Mouse (Mus musculus) induced T-regulatory cell, adult 2 months (primary cell): ENCODE results near the gene Gm20388.

Experiments
- DNase-seq: peaks from one replicate; pipeline ENCODE4 v3.0.0-alpha.2; 2012; ENCODE audit warnings: low read depth

Gm20388 gene

DNA sequence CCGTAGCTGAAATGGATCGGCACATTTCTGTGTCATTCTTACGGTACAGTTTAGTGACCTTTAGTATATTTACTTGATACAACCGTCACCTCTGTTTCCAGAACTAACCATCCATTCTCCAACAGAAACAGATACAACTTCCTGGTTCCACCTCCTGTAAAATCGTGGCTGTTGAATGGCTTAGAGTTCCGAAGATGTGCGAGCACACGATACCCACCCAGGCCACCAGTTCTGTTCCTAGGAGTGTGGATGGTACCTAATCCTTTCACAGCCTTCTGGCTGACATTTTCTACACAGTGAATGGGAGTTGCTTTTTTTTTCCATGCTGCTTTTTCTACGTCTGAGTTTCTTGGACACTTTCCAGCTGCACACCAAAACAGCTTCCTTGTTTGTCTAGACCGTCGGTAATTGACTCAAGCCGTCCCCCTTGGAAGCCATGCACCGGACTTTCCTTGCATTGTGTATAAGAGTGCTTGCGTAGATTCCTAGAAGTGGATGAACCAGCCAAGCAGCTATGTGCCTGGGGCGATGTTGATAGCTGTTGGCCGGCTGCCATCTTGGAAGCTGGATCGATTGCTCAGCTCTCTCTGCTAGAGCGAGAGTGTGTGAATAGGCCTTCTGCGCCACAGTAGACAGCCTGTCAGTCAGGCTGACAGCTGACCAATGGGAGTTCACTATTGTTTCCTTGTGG lies 2533.6 kb downstream of the Gm20388 start:
- DNase-seq: peak; percentile 85

DNA sequence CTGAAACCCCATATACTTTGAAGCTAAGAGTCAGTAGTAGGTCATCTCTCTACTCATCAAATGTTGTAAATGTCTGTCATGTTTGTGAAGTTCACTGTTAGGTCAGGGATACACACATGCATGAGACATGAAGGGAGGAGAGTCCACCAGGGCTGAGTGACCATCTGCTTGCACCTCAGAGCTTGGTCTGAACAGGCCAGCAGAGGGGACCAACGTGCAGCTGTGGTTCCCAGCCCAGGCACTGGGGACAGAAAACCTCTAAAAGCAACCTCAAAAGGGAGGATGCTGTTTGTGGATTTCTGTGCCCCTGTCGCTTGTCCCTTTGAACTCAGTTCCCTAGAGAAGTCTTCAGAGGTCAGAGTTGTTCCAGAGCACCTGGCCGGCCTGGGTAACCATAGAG lies 2534.6 kb downstream of the Gm20388 start:
- peak; percentile 20 for DNase-seq

DNA sequence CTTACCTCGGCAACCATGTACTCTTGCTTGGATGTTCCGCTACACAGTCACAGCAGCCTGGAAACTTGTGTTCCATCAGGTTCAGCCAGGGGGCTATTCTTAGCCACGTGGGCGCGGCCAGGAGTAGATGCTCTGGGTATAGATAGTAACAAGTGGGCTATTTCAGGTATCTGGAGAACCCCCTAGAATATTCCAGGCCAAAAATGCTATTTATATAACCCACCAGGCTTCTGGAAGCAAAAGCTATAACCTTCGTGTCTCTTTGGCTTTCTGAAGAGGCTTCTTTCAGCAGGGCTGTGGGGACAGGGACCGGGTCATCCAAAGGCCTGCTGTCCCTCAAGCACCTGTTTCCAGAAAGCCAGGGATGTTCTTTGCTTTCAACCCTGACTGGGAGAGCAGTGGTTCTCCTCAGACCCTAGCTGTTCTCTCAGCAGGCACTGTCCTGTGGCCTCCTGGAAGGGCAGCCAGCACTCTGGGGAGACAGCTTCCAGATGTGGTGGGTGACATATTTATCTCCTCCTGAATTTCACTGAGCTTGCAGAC lies 2540.6 kb downstream of the Gm20388 start:
- DNase-seq: no peak

DNA sequence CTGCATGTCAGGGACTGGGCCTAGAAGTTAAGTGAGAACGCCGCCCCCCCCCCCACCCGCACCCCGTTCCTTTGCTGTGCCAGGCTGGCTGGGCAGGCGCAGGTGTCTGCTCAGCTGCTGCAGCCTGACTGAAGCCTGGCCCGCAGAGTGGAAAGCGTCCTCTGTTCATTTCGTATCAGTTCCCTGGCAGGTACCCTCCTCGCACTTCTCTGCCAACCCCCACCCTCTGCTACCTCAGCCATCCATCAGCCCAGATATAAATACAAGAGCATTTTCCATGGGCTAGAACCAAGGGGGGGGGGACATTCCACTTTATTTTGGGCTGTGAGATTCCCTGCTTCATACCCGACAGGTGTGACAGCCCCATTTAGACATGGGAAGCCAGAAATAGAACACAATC lies 2541.5 kb downstream of the Gm20388 start:
- no peak for DNase-seq

DNA sequence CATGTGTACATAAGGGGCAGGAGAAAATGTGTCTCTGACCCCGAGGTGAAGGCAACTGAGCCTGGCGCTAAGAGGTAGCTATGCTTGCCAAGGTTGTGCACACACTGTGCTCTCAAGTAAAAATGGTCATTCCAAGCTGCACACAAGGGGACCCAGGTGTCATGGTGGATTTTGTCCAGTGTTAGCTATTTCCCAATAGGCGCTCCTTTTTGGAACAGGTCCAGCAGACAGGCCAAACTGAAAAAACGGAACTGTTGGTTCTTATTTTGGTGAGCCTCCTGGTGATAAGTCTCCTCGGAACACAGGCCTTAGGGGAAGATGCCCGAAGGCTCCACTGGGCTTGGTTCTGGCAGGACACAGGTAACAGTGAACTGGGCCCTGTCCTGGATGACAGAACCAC lies 2543.8 kb downstream of the Gm20388 start:
- no peak for DNase-seq

DNA sequence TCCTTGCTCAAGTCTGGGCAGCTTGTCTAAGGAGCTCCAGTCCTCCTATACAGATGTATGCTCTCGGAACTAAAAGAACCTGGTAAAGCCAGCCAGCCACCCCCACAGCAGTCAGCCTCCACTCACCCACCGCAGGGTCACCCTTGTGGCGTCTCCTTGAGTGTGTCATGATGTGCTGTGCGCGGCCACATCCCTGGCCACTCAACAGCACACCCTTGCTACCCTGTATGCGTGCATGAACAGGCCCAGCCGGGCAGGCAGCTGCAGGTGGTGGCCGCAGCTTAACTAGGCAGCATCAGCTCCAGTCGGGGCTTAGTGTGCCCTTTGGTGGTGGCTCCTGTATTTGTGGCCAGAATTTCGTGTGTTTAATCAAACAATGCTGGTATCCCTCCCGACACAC lies 2546.5 kb downstream of the Gm20388 start:
- no peak for DNase-seq

DNA sequence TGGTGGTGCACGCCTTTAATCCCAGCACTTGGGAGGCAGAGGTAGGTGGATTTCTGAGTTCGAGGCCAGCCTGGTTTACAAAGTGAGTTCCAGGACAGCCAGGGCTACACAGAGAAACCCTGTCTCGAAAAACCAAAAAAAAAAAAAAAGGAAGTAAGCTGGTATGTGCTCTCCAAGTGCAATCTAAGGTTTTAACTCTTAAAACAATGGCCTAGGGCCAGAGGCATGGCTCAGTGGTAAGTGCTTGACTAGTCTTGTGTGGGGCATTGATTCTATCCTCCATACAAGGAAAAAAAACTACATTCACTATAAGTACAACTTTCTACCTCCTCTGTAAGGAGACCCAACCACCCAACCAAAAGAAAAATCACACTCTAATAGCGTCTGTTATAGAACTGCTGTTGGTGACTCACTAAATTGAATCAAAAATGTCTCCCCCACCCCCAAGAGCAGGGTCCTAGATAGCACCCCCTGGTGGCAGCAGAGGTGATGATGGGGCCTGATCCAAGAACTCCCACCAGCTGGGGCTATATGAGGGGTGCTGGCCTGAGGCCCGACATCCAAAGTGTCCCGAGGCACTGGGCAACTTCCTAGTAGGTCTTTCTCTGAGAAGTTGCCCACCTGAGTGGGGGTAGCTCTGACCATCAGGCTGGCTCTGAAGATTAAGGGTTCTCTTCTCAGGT lies 2548.7 kb downstream of the Gm20388 start:
- DNase-seq: peak; percentile 73

DNA sequence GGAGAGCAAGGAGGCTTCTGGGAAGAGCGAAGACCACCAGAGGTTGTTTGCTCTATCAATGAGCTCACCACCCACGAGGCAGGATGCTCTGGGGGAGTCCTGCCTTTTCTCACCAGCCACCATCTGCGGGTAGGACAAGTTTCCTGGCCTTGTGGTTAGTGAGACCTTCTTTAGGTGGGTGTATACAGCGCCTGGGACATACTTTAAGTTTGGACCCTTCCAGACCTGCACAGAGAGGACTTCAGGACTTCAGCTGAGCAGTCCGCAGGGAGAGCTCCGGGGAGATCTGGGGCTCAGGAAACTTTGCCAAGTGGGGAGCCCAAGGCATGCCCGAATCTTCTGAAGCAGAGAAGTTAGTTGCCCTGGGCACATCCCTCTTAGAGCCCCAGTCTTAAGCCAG lies 2549.3 kb downstream of the Gm20388 start:
- DNase-seq: peak; percentile 69

DNA sequence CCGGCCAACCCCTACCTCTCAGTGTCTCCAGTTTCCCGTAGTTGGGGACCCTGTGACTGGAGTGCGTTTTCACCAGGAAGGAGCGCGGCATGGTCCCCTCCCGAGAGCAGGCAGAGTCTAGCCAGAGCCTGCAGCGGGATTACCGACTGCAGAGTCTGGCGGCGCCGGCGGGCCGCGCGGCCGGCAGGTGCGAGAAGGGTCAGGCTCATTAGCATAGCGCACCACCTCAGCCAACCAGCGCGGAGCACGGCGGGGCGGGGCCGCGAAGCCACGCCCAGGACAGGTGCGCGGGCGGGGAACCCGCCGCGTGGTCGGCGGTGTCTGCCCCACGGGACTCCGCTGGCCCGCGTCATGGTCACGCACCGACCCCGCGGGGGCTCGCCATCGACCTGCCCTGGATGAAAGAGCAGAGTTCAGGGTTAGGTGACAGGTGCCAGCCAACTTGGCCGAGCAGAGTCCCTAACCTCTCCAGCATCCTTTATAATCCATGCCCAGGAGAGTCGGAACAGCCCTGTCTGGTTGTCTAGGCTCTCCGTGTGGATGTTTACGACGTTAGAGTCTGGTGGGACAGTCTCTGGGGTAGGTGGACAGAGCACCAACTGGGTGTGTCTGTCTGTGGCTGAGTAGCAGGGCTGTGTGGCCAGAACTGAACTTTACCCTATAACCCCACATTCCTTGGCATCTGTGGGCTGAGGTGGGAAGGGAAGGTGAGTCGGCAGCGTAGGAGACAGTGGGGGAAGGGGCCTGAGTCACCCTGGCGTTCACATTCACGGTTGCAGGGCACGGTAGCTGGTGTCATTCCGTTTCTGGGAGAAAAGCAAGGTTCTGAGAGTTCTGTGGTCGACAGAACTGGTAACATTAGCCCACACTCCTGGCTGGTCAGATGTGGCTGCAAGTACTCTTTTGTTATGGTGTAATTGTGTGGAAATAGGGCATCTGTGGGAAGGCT lies 2550.2 kb downstream of the Gm20388 start, which contains the start of gene Snai3:
TSS of gene Snai3 (minus strand) at position 210 of the 949 bp plus-strand sequence.
- DNase-seq: peak; percentile 83

DNA sequence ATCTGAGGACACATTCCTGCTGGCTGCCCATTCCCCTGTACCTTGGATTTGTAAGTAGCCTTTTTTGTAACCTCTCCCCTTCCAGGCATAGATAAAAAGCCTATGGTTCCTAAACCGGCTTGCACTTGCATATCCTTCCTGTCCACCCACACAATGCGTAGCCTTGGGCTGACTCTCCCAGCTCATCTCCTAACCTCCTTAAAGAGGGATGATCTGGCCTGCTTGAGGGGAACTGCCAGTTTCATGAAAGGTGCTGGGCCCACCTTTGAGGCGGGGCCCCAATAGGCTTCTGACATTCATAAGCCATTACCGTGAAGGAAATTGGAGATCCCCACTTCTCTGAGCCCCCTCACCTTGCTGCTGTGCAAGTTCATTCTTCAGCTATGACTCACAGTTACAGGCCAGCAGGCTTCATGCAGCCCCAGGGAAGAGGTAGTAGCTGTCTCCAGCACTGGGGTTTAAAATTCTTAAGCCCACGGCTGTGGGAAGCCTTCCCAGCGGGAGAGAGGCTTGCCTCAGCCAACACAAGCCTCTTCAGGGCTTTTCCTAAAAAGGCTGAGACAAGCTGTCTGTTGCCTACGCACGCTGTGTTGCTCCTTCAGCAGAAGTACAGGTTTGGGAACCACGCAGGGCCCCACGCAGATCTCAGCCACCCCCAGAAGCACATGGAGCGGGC lies 2551.0 kb downstream of the Gm20388 start:
- DNase-seq: peak; percentile 65

DNA sequence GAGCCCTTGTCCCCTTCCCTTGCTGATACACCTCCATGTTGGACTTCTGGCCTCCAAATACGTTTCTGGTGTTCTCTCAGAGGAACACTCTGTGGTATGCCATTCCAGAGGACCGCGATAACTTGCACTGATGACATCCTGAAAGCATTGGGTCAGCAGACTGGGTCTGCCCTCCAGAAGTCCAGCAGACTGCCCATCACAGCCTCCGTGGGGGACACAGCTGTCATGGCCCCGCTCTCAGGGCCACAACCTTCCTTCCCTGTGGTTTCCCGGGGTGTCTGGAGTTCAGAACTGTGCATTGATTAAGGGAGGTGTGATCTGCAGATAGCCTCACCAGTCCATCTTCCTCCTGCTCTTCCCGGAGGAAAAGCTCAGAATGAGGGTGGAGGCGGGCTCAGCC lies 2551.9 kb downstream of the Gm20388 start:
- no peak for DNase-seq

DNA sequence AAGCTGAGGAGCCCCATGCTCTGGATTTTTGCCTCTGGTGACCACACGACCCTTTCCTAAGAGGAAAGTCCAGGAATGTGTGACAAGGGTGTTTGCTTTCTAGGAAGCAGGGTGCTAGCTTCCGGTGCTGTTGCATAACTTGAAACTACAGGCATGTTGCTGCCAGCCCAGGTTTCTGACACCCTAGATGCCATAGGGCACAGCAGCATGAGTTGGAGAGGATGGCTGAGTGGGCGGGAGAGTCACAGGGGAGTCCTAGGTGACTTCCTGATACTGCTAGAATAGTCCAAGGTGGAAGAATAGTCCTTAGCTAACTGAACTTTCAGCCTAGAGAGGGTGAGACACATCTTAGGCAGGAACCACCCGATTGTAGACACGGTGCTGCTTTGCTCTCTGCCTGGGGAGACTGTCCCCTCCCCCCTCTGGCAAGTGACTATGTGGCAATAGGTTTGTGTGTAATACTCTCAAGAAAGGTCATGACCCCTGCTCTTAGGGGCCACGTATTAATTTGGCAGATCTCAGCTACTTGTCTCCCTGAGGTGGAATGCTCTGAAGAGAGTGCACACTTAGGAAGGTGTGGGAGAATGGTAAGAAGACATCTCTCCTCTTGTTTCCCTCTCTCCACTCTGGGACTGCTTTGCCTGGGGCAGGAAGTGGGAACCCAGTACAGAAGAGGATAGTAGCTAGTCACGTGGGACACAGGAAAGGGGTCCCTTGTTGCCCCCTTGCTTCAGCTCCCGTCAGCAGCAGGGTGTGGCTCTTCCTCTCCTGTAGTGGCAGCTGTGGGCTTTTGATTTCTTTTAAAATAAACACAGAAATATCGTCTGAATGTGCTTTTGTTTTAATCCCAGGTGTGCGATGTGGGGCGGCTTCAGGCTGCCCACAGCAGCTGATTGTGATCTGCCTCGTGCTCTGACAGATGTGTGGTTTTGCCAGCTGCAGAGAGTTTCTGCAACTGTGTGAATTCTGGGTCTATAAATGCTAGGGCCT lies 2553.3 kb downstream of the Gm20388 start:
- peak; percentile 75 for DNase-seq

DNA sequence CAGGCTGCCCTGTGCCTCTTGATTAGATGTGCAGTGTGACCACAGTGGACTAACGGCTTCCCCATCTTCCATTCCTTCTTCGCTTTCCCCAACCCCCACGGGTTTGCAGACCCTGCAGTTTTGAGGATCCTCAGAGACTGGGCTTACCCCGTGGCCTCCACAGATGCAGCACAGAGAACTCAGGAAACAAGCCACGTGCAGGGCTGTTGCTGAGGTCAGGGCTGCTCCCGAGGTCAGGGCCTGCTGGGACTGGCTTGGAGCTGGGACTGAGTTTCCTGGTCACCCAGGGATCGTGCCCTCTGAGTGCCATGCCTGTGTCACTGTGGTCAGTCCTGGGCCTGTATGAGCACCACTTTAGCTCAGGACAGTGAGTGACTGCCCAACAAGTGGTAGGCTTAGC lies 2554.3 kb downstream of the Gm20388 start:
- no peak for DNase-seq

DNA sequence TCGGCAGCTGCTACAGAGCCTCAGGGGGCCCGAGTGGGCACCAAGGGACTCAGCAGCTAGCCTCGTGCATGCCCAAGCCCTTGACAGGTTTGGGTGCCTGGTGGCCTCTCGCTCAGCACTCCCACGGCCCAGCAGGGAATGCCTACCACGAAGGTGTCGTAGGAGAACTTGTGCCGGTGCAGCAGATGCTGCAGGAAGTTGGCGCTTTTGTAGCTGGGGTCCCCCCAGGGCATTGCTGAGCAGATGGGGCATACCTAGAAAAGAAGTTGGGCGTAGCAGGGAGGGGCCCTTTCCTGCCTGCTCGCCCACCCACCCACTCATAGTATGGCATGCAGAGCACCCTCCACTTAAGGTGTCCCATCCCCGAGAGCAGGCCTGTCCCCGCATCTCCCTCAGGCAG lies 2557.2 kb downstream of the Gm20388 start:
- no peak for DNase-seq

DNA sequence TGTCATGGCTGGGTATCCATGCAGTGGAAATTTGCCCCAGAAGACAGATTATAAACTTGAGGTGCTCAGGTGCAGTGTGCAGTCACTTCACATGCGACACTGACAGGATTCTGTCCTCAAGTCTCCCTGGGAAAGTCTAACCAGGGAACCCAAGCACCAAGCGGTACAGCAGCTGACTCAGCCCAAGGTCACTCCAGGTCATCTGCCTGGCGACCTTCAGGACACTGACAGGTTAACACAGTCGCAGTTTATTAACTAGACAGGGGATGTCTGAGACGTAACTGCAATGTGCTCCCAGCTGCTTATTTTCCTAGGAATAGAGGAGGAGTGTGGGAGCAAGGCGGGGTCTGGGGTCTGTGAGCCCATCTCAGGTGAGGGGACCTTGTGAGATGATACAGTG lies 2558.8 kb downstream of the Gm20388 start:
- DNase-seq: no peak

DNA sequence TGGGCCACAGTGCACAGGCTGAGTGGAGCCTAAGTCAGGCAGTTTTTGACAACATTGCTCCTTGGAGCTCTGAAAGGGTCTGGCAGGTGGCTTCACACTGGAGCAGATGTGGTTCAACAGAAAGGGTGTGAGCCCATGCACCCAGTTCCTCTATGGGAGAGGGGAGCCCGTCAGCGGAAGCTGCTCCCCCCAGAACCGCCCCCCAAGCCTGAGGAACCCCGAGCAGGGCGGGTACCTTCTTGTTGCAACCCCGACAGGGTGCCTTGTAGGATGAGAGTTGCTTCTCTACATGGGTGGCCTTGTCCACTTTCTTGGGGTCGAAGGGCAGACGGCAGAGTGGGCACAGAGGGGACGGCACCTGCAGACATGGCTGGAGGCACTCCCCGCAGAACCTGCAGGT lies 2559.3 kb downstream of the Gm20388 start:
- DNase-seq: no peak

DNA sequence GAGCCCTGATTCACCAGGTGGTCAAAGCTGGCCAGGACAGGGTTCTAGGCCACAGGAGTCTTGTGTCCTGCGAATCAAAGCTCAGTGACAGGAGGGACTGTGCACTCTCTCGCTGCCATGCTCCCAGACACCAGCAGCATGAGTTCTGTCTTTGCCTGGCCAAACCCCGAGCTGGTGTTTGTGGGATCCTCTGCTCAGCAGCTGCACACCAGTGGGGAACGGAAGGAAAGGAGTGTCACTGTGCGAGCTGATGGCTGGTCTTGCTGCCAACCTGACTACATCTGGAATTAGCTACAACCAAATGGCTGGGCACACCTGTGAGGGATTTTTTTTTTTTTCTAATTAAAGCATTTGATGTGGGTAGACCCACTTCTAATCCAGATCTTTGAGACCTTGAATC lies 2560.1 kb downstream of the Gm20388 start:
- no peak for DNase-seq

DNA sequence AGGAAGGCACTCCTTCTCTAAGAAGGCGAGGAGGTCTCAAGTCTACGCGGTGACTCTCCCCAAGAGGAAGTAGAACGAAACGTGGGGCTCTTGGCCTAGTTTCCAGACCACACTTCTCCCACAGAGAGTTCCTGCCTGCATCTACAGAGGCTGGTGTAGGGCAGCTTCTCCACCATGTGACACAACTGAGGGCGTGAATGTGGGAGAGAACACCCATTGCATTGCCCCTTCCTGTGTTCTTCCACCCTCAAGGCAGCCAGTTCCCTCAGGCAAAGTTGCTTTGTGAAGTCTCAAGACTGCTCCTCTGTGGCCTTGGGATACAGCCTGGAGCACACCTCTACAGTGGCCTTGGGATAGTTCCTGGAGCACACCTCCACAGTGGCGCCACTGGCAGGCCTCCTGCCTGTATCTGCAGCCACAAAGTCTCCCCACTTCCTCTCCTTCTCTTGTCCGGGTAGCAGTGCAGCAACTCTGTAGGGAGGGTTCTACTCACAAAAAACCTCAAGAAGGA lies 2563.3 kb downstream of the Gm20388 start:
- peak; percentile 73 for DNase-seq

DNA sequence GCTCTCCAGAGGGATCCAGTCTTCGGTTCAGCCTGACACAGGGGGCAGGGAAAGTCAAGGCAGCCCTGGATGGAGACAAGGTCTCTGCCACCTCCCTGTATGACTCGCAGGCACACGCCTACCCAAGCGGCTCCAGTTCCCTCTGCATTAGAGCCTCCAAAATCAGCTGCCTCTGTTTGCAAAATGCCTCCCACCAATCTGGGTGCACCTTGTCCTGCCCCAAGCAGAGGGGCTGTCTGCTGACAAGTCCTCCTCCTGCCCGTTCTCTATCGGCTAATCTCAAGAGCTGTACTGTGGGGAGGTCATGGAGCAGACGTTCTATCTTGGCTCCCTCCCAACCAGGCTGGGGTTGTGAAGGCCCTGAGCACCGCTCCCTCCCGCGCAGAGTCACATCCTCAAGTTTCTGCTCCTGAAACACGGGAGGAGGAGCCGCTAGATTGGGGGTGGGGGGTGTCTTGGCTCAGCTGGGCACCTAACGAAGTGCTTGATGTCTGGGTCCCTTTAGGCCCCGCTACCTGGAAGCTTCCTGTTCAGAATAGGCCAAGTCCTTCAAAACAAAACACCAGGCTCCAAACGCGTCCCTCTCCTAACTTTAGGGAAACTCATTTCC lies 2564.4 kb downstream of the Gm20388 start:
- DNase-seq: peak; percentile 67
